In genomic region chr1:187990161-187990560, GRCm38 (mm10) we compare ENCODE assay signal across 10 mouse cellular contexts.
DNase-seq lines count a peak whose midpoint lies in the region; TF ChIP-seq lines count a peak whose summit lies in the region.
"Had no signal": no experiment of that assay in that cellular context is flagged by ENCODE, and none has a peak within 500 bp of the region (broad histone marks: within the 10 kb centered on the region; RNA-seq: fewer than 3 reads in every experiment).

No protein-coding gene starts in this region.

- no peak overlapping the region for H3K4me3 ChIP-seq in gastrocnemius, adult 2 months

- no peak for DNase-seq in gastrocnemius, adult 2 months
- DNase-seq in gastrocnemius, adult 18-20 months (ENCODE audit: low spot score): no peak
- peak; percentile 18 for DNase-seq in left cerebral cortex, postnatal 4 days
- no peak for DNase-seq in left cerebral cortex, postnatal 10 days (ENCODE audit: extremely low spot score in 1 of 2, low spot score in 2 of 2)
- DNase-seq in 3T3-L1 (ENCODE audit: low read depth, low spot score) (peak; percentile 12), R1 (ENCODE audit: low read depth, low spot score) (peak; percentile 35)
- DNase-seq in yolk sac, embryonic 10.5 days (ENCODE audit: low spot score): no peak
- DNase-seq in right cerebral cortex, postnatal 25 days: no peak
- DNase-seq: gastrocnemius, postnatal 25 days; kidney, adult 18-20 months had no signal

- peak; percentile 29; the same call in 1 of the 2 replicates for TF ChIP-seq CTCF in gastrocnemius, adult 2 months (IDR thresholded peaks at IDR 0.05)

- intact Hi-C loops in gastrocnemius, adult 2 months (cut with DNase I): loop anchor here (5.0 kb wide), 1 partner anchor 538 kb away; no protein-coding TSS in a partner anchor
- intact Hi-C loops in left cerebral cortex, postnatal 4 days (cut with DNase I): no loop called here
- intact Hi-C loops in left cerebral cortex, postnatal 10 days (cut with DNase I): no loop called here

- H3K27ac ChIP-seq in gastrocnemius, adult 2 months: no peak overlapping the region

Comparison
In these comparisons a context has a peak if more than half of its experiments do, and no peak if none do; other contexts are left out.
1. DNase-seq: peak in left cerebral cortex, postnatal 4 days (single experiment), 3T3-L1 (single experiment) and R1 (single experiment); none in gastrocnemius, adult 2 months (single experiment), gastrocnemius, adult 18-20 months (single experiment), left cerebral cortex, postnatal 10 days (0 of 2), yolk sac, embryonic 10.5 days (single experiment) and right cerebral cortex, postnatal 25 days (single experiment).